Mouse (Mus musculus): ENCODE data around the gene Nbas. TPM values are rescaled to one million over a fixed set of nuclear protein-coding genes. Genes with fewer than 3 reads are reported as not detected.

Nbas gene
- polyA plus RNA-seq, 1 experiment from 2014 or later, result 12.9 TPM

GRCm38 (mm10) chr12:13626803-13627706, 358.1 kb downstream of the Nbas start:
- Histone ChIP-seq H3K4me2 (replicated peaks) (no peak overlapping the region), H3K4me3 (replicated peaks) (no peak overlapping the region)
- 73% methylated on average over 12 of the region's 12 CpGs for WGBS

More at GRCm38 (mm10) chr12:13626803-13627706, 358.1 kb downstream of the Nbas start:
- ATAC-seq (ENCODE audit: insufficient number of reproducible peaks, low FRiP score, low TSS enrichment, low read depth), result no peak
- Histone ChIP-seq H3K27me3 (no peaks in the 10 kb centered on the region), H3K27ac (replicated peaks) (no peak overlapping the region), H3K9me3 (replicated peaks) (no peaks in the 10 kb centered on the region), H3K4me1 (no peaks in the 10 kb centered on the region), H3K36me3 (no peaks in the 10 kb centered on the region), H3K9ac (no peak overlapping the region)

Other genes starting within 250 kb of the Nbas start
- 120 and 123 TPM in 2 replicates for gene Ddx1, start 19.9 kb upstream of the Nbas start, polyA plus RNA-seq (2015; fragmentation: Nextera tagmentation; extraction: Ambion mirVana)